Mouse (Mus musculus) ES-E14 (cell line): ENCODE measurements around the gene Hist1h1a. TPM values are rescaled to one million over a fixed set of nuclear protein-coding genes. Genes with fewer than 3 reads are reported as not detected.
"Not testable (repeated sequence)": the region's sequence is repeated elsewhere in the genome, so short reads cannot be mapped to it uniquely, and the experiment has no call there.

Experiments
- DNase-seq: peaks from one replicate; pipeline ENCODE4 v3.0.0-alpha.2; 2013; ENCODE audit warnings: low read depth, low spot score
- H3K27ac ChIP-seq: 2 replicates; pipeline ENCODE4 v1.5.1; 2012; ENCODE audit warnings: low read depth, mild to moderate bottlenecking, low read length, moderate library complexity, mixed read lengths; ENCODE audit not compliant: poor library complexity, insufficient read depth, severe bottlenecking
- H3K36me3 ChIP-seq: 2 replicates; pipeline ENCODE4 v1.6.1; 2012; ENCODE audit warnings: mild to moderate bottlenecking, low read length, moderate library complexity, mixed read lengths; ENCODE audit not compliant: control insufficient read depth, poor library complexity, insufficient read depth, severe bottlenecking
- H3K4me1 ChIP-seq, 2 experiments: fragments of 150-350 bp in 1 of 2; sonication (generic) in 1 of 2; 2 replicates each; pipeline ENCODE4 v1.6.1; 2012; ENCODE audit warnings: low read length in 2 of 2, mild to moderate bottlenecking in 1 of 2, mixed read lengths in 1 of 2; ENCODE audit not compliant: control insufficient read depth in 2 of 2, insufficient read depth in 2 of 2, poor library complexity in 1 of 2
- H3K4me3 ChIP-seq, 2 experiments: fragments of 150-350 bp in 1 of 2; sonication (generic) in 1 of 2; 2 replicates each; pipeline ENCODE4 v1.5.1; 2012; ENCODE audit warnings: low read length in 2 of 2, low read depth in 1 of 2, mild to moderate bottlenecking in 1 of 2, mixed read lengths in 1 of 2; ENCODE audit not compliant: insufficient read depth in 1 of 2, poor library complexity in 1 of 2, severe bottlenecking in 1 of 2
- H3K9ac ChIP-seq: 2 replicates; pipeline ENCODE4 v1.6.1; 2012; ENCODE audit warnings: low read depth, mild to moderate bottlenecking, low read length, mixed read lengths; ENCODE audit not compliant: poor library complexity, insufficient read depth, severe bottlenecking
- H3K9me3 ChIP-seq: fragments of 150-350 bp; sonication (generic); 2 replicates; pipeline ENCODE4 v1.6.1; 2012; ENCODE audit warnings: low read depth, mild to moderate bottlenecking, low read length; ENCODE audit not compliant: control insufficient read depth, insufficient read depth
- CHD2 ChIP-seq: IDR thresholded peaks from 2 replicates; pipeline ENCODE4 v1.6.1; 2014; ENCODE audit warnings: mild to moderate bottlenecking, low read depth, low read length, inconsistent platforms
- HCFC1 ChIP-seq: IDR thresholded peaks from 2 replicates; pipeline ENCODE4 v1.6.1; 2012; ENCODE audit warnings: low read length, inconsistent platforms, borderline replicate concordance; ENCODE audit not compliant: insufficient read depth
- MAFK ChIP-seq: IDR thresholded peaks from 2 replicates; pipeline ENCODE4 v1.6.1; 2014; ENCODE audit warnings: mild to moderate bottlenecking, low read depth, low read length, inconsistent platforms; ENCODE audit not compliant: insufficient read depth
- ZC3H11A ChIP-seq: IDR thresholded peaks from 2 replicates; pipeline ENCODE4 v1.6.1; 2012; ENCODE audit warnings: low read depth, mild to moderate bottlenecking, inconsistent platforms, low read length, borderline replicate concordance
- ZNF384 ChIP-seq: IDR thresholded peaks from 2 replicates; pipeline ENCODE4 v1.6.1; 2012; ENCODE audit warnings: low read depth, low read length, inconsistent platforms
- in situ Hi-C, 2 experiments: fragments of 600-800 bp; cut with MboI; formaldehyde crosslinking; loops; one replicate each; pipeline ENCODE4 v1.15.1; 2025; ENCODE audit warnings: low sequenced_read_pairs in 2 of 2, inconsistent platforms in 1 of 2; ENCODE audit not compliant: unreplicated experiment in 2 of 2
- total RNA-seq: library from RNA; depleted of rRNA; stranded (reverse); fragments of 300-350 nt; gene quantifications from 2 replicates; pipeline ENCODE4 v1.2.3, GENCODE M21; 2012; rRNA removed

Hist1h1a gene
- 1,149 and 1,468 TPM in 2 replicates for total RNA-seq

DNA sequence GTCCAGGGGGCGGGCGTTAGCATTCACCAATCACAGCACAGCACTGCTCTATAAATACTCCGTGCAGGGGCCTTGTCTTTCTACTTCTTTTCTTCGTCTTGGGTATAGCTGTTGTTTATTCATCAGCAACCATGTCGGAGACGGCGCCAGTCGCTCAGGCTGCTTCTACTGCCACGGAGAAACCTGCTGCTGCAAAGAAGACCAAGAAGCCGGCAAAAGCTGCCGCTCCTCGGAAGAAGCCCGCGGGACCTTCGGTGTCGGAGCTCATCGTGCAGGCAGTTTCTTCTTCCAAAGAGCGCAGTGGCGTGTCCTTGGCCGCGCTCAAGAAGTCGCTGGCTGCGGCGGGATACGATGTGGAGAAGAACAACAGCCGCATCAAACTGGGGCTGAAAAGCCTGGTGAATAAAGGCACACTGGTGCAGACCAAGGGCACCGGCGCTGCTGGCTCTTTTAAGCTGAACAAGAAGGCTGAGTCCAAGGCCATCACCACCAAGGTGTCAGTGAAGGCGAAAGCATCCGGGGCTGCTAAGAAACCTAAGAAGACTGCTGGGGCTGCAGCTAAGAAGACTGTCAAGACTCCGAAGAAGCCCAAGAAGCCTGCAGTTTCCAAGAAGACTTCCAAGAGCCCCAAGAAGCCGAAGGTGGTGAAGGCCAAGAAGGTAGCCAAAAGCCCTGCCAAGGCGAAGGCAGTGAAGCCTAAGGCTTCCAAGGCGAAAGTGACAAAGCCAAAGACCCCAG is at the start of gene Hist1h1a:
TSS of gene Hist1h1a (plus strand) at position 81 of the 738 bp plus-strand sequence.
- Histone ChIP-seq H3K36me3 (no peaks in the 10 kb centered on the region), H3K4me3 (peak within 1 kb of the TSS; percentile 62)

DNA sequence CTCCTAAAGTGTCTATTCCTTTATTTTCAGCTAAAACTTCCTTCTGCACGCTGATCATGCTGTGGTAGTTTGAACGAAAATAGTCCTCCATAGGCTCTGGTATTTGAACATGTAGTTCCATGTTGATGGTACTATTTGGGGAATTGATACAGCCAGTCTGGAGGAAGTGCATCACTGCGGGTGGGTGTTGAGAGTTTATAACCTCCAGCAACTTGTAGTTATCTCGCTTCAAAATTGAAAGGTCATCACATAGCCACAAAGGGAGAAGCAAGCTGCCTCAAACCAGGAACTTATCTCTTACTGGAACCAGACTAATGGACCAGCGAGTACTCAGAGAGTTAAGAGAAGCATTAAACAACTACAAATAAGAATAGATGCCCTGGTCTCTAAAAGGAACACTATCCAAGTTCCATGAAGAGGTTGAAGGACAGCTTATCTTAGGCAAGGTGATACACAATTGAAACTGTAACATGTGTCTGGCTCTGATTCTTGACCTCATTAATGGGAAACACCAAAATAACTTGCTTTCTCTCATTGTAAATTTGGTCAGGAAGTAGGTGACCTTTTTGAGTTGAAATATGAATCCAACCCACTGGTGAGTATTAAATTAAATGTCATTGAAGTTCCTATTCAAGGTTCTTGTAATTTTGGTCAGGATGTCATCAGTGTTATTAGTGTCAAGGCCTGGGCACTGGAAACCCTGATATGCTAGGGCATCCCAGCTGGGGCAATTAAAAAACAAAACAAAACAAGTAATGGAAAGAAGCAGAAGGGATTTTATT is 47.0 kb upstream of the Hist1h1a start:
- no peak for DNase-seq
- H3K36me3 ChIP-seq, result no peaks in the 10 kb centered on the region
- no peak for TF ChIP-seq ZC3H11A
- H3K27ac ChIP-seq, result no peak overlapping the region
- in situ Hi-C loops, result no loop called here
- no peaks in the 10 kb centered on the region for H3K9me3 ChIP-seq
- no peaks in the 10 kb centered on the region; a peak in 1 of 4 replicates for H3K4me1 ChIP-seq
- no peak overlapping the region for H3K9ac ChIP-seq
- H3K4me3 ChIP-seq, result no peak overlapping the region

More for the DNA sequence above, at the start of gene Hist1h1a:
- Histone ChIP-seq H3K4me1 (no peaks in the 10 kb centered on the region; a peak in 2 of 4 replicates), H3K9ac (peak within 1 kb of the TSS; percentile 87), H3K27ac (peak within 1 kb of the TSS; percentile 69), H3K9me3 (no peaks in the 10 kb centered on the region)
- TF ChIP-seq HCFC1 (peak; percentile 68; the same call in 1 of the 2 replicates), CHD2 (no peak; the same call in 1 of the 2 replicates)
- in situ Hi-C loops, result loop anchor here in 1 of 2 experiments (25.0 kb wide), 1 partner anchor 1726 kb away; the partner anchor contains the start of genes Hist1h2ag, Hist1h2ah, Hist1h2bj and Hist1h2bk
- DNase-seq, result no peak

DNA sequence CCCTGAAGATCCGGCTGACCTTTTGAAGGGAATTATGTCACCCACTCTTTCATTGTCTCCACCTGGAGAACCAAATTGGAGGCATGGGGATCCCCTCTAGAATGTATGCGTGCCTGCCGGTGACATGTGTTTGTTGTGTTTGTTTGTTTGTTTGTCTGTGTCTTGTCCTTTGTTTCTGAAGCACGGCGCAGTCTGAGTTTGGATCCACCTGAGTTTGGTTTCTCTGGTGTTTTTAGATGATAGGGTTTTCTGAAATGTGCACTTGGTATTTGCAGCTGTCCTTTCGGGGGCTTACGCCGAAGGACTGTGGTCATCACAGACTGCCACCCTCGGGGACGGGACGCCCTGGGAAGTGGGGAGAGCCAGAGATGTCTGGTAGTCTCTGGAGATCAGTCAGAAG is 46.3 kb upstream of the Hist1h1a start:
- H3K4me3 ChIP-seq, result no peak overlapping the region
- no peak for DNase-seq
- in situ Hi-C loops, result no loop called here
- no peaks in the 10 kb centered on the region; a peak in 1 of 4 replicates for H3K4me1 ChIP-seq
- no peak overlapping the region for H3K27ac ChIP-seq
- H3K9ac ChIP-seq, result no peak overlapping the region
- TF ChIP-seq HCFC1 (no peak), ZNF384 (no peak), CHD2 (no peak), ZC3H11A (no peak), MAFK (no peak)
- no peaks in the 10 kb centered on the region for H3K9me3 ChIP-seq
- H3K36me3 ChIP-seq, result no peaks in the 10 kb centered on the region

DNA sequence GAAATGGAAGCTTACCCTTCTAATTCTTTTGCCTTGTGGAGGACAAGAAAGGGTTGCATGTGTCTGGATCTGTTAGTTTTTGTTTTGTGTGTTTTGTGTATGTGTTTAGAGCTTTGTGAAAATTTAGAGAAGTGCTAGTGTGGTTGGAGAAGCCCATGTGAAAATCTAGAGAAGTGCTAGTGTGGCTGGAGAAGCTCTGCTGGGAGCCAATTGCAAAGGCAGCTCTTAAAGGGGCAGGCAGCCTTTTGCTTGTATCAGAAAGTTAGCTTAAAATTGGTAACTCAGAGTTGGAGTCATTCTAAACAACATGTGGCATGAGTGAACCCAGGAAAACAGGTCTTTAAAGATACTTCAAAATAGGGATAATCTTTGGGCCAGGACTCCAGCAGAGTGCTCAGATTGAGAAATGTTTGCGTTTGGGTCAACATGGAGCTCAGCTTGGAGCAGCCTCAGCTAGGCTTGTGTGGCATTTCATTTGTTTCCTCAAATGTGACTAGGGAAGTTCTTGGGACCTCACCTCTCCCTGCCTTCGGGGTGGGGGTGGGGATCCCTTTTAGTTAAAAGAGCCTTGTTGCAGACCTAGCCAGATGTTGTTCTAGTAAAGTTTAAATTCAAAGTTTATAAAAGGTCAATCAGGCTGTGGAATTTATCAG is 45.7 kb upstream of the Hist1h1a start:
- H3K4me1 ChIP-seq, DNase-seq, H3K9ac ChIP-seq, H3K27ac ChIP-seq, H3K9me3 ChIP-seq, H3K36me3 ChIP-seq, in situ Hi-C loops, H3K4me3 ChIP-seq: not testable (repeated sequence)
